Mouse (Mus musculus) frontal cortex, postnatal 36 days (tissue): ENCODE measurements around the gene Cygb.
"Not testable (repeated sequence)": the region's sequence is repeated elsewhere in the genome, so short reads cannot be mapped to it uniquely, and the experiment has no call there.

ENCODE experiments used
- DNase-seq, 2 experiments: peaks; one replicate each; pipeline ENCODE4 v3.0.0; 2022; ENCODE audit warnings: low spot score in 2 of 2

Cygb gene

DNA sequence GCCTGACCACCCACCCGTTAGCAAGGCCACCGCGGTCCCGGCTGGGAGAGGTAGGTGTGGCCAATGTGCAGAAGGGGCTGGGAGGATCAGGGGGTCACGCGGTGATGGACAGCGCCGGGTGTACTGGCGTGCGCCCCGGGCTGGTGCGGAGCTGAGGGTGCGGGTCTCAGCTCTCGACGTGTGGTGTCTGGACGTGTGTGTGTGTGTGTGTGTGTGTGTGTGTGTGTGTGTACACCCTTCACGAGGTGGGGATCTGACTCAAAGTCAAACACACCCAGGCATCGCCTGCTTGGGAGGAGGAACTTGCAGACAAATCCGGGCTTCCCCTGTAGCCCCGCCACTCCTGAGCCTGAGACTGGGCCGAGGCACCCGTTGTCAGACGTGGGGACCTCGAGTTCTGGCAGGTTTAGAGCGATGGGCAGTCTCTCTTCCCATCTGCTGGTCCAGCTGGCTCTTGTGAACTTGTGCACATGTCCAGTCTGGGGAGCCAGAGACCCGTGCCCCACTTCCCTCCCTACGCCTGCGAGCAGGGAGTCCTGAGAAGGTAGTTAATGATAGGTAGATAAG, at the start of gene Cygb:
Gene Cygb, minus strand, starts transcription at position 59 of the 567 bp plus-strand sequence.
- no peak for DNase-seq

- no peak for DNase-seq
Measured at GRCm38 (mm10) chr11:116701377-116701841, 47.3 kb upstream of the Cygb start.

DNA sequence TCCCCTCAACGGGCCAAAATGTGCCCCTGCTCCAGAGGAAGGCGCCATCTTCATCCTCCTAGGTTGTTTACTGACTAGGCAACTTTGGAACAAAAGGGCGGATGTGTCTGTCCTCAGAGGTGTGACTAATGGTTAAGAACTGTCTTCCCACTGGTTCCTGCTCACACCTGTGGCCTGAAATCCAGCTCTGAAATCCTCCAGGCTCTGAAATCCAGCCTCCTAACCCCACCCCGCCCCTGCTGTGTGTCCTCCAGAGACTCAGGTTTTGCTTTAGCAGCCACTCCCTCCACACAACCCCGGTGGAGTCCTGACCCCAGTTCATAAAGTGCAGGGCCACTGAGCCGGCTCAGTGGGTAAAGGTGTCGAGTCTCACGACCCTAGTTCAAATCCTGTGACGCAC, 43.4 kb upstream of the Cygb start:
- no peak for DNase-seq

DNA sequence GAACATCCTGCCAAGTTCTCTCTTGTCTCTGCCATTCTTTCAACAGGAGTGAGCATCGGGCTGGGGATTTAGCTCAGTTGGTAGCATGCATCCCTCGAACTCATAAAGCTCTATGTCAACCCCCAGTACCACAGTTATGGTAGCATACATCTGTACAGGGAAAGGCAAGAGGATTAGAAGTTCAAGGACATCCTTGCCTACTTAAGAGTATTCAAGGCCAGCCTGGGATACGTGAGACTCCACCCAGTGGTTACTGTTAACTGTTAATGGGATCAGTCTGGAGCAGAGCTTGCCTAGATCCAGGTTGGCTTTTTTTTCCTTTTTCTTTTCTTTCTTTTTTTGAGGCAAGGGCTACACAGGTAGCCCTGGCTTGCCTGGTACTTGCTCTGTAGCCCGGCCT, 42.3 kb upstream of the Cygb start:
- DNase-seq = no peak

- DNase-seq = no peak
Measured at GRCm38 (mm10) chr11:116695194-116695880, 41.2 kb upstream of the Cygb start.

DNA sequence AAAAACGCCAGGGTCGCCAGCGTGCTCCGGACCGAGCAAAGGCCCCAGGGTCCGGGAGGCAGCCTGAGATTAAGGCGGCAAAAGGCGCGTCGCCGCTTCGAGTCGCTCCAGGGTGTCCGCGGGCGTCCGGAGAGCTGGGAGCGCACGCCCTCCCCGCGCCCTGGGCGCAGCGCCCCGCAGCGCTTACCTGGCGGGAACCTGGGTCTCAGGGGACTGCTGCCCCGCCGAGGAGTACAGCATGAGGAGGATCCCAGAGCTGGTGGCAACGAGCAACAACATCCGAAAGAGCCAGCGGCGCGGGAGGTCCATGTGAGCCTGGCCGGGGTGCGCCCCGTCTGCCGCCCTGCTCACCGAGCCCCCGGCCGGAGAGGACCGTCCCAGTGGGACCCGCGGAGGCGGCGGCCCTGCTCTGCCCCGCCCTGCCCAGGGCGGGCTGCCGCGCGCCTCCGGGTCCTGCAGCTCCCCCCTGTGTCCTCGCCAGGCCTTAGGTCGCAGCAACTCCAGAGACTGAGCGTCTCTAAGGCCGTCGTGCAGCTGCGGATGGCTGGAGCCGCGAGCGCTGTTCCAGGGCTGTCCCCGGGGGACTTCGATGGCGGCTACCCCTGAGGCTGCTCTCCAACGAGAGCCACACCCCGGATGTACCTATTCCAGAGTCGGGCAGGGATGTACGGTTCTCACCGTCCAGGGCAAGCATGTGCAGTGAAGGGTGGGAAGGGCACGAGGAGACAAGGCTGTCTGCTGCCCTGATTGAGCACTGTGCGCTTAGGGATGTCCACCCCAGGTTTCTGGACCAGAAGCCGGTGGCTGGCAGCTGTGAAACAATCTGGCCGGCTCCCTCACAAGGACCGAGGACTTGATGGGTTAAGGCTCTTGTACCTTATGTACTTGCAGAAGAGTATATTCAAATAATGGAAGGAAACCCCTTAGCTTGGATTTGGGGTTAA, 40.4 kb upstream of the Cygb start:
- no peak for DNase-seq

DNA sequence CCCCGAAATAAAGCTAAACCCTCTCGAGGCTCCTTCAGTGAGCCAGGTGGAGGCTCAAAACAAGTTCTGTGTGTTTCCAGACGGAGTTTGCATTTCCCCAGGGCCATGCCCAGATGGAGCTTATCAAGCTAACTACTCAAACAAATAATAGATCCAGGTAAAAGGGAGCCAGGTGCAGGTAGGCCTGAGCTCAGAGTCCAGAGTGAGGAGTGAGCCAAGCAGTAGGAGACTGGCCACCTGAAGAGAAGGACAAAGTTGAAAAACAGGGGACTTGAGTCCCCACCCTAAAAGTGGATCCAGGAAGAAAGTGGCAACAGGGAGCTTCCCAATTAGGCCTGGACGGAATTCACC, 39.8 kb upstream of the Cygb start:
- no peak for DNase-seq

- DNase-seq = no peak
Measured at GRCm38 (mm10) chr11:116690701-116691575, 36.8 kb upstream of the Cygb start.

DNA sequence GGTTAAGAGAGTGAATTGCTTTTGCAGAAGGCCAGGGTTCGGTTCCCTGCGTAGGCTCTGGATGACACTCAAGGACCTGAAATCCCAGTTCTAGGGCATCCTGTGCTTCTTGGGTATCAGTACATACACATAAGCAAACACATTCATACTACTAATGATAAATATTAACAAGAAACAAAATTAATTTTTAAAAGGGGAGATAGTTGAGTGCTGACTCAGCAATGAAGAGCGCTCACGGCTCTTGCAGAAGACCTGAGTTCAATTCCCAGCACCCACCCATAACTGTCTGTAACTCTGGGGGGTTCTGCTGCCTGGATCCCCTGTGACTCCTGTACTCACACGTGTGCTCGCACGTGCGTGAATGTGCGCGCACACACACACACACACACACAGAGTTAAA, 35.5 kb upstream of the Cygb start:
- no peak for DNase-seq

DNA sequence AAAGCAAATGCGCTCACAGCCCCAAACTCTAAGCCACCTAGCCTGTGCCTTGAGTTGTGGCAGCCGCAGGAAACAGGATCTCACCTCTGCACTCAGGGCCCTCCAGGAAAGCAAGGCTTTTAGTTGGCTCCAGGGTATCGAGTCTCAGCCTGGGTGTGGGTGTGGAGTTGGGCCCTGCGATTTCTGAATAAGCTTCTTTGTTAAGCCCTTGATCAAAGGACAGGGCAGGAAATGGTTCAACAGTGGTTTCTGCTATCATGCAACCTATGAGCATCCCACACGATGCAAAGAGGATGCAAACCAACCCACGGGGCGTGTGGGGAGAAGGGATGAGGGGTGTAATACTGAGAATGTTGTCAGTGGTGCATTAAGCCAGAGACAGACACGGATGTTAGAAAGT, 33.8 kb upstream of the Cygb start:
- no peak for DNase-seq

DNA sequence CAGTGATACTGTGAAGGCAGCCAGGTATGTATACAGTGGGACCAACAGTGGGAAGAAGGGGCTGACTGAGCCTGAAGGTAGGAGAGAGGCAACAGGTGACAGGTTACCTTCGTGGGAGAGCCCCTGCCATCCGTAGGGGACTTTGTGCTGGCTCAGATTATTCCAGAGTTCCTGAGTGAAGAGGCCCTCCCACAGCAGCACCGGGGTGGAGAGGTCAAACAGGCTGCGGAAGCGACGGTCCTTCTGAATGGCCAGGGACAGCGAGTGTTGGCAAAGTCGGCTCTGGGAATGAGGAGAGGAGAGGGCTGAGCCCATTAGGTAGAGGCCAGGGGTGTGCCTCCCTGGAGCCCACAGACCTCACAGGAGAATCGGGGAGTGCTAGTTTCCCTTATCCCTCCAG, 31.6 kb upstream of the Cygb start:
- DNase-seq = no peak

DNA sequence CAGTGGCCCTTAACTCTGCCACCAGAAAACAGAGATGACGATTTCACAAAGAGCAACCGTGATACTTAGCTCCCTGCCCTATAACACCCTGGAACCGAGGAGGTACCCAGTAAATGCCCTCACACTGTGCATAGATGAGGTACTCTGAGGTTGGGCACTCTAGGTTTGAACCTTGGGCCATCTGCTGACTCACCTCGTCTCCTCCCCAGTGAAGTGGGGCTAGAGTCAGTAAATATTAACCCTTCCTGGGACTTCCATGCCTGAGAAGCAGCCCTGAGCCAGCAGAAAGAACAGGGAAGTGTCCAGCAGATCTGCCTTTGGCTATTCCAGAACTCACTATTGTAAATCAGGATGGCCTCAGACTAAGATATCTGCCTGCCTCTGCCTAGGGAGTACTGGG, 29.7 kb upstream of the Cygb start:
- DNase-seq = no peak

DNA sequence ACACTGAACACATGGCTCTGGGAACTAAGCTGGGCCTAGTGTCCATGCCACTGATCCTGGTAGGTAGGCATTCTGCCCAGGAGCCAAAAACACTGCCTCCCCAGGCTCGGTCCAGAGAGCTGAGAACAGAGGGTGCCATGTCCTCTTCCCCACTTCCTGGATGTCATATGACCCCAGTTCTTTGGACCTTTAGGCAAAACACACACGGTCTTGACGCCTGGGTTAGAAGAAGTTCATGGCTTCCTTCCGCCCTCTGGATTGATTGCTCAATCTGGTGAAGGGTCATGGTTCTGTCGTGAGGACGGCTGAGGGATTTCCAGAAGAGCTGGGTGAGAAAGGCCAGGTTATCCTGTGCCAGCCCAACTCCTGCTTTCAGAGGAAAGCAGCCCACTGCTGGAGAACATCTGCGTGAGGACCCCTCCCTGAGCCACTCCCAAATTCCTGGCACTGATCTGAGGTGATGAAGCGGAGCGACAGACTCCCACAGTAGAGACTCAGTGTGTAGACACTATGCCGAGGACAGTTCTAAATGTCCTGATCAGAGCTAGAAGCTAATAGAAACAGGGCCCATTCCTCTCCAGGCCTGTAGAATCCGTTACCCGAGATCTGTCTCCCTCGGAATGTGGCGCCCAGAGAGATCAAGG, 28.5 kb upstream of the Cygb start:
- no peak for DNase-seq

- DNase-seq = no peak
Measured at GRCm38 (mm10) chr11:116681147-116681546, 27.0 kb upstream of the Cygb start.

- DNase-seq = no peak
Measured at GRCm38 (mm10) chr11:116680321-116681091, 26.4 kb upstream of the Cygb start.

DNA sequence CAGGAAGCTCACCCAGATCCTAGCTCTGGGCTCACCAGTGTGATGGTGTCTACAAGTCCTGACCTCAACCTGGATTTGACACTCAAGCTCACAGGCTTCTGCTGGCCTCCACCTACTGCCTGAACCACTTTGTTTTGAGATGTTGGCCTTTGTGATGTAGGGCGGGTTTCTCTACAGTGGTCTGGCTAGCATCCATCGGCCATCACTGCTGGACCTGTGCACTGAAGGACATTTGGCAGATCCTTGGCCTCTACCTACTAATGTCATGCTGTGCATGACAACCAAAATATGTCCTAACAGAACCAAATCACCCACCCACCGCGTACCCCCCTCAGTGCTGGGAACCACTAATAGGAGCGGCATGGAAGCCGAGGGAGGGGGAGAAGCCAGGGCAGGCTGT, 25.0 kb upstream of the Cygb start:
- no peak for DNase-seq

GRCm38 (mm10) chr11:116677711-116678441, 23.8 kb upstream of the Cygb start:
- DNase-seq = no peak

GRCm38 (mm10) chr11:116676175-116676976, 22.3 kb upstream of the Cygb start:
- no peak for DNase-seq

DNA sequence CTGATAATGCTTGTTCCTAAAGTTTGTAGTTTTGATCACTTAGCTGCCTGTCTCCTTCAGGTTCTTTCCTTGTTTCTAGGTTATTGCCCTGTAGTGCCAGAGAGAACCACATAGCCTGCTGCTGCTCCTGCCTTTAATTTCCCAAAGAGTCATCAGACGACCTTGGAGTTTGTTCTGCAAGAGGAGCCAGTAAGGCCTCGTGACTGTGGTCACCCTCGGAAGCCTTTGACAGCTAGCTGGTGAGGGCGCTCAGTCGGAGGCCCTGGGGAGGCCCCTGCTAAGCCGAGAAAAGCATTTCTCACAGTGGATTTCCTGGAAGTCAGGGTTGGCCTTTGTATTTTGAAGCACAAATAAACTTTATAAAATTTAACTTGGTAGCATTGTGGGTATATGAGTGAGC, 21.3 kb upstream of the Cygb start:
- DNase-seq = not testable (repeated sequence)
